Mouse (Mus musculus): ENCODE results near the gene Gm20696. TPM values are rescaled to one million over a fixed set of nuclear protein-coding genes. Genes with fewer than 3 reads are reported as not detected.

Gene Gm20696
- total RNA-seq, 2 experiments from 2014 or later = 4.1 to 5.4 TPM

DNA sequence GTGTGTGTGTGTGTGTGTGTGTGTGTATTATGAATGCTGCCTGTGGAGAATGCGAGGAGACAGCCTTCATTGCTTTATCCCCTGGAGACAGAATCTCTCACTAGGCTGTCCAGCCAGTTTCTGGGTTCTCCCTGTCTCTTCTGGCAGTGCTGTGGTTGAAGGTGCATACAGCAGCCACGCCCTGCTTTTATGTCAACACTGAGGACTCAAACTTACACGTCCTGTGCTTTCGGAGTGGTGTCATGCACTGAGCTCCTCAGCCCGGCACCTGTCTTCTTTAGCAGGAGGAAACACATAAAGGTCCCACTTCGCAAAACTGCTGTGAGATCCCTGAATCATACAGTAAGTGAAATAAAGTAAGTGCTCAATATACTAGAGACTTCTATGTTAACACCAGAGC is 264.8 kb downstream of the Gm20696 start:
- no peak for DNase-seq (ENCODE audit: low spot score in 2 of 2)

DNA sequence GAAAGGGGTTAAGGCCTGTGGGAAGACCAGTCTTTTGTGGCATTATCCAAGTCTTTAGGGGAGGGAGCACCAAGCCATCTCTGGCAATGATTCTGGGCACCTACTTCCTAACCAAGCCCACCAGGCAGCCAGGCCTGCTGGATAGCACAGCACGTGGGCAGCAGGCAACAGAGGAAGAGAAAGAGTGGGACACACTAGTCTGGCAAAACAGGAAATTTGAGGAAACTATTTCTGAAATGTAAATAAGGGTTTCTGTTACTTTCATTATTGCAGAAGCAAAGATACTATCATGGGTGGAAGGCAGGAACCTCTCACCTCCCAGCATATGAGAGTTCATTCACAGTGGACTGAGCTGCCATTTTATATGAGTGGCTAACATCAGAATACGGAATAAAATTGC is 265.4 kb downstream of the Gm20696 start:
- no peak for DNase-seq (ENCODE audit: low spot score in 2 of 2)

DNA sequence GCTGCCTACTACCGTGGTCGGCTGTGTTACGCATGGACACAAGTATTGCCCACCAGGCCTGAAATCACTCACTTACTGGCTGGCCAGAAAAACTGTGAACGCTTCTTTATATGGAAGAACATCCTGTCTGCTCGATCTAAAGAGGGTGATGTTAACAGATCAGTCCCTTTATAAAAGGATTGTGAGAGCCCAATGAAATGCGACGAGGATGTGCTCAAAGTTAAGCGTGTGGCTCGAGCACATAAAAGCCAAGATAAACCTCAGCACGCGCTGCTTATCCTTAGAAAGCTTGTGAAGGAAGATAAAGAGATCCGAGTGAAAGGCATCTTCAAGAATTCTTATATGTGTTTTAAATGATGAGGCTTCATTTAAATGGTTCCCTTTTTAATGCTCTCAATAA is 270.9 kb downstream of the Gm20696 start:
- no peak for DNase-seq (ENCODE audit: low spot score in 2 of 2)

DNA sequence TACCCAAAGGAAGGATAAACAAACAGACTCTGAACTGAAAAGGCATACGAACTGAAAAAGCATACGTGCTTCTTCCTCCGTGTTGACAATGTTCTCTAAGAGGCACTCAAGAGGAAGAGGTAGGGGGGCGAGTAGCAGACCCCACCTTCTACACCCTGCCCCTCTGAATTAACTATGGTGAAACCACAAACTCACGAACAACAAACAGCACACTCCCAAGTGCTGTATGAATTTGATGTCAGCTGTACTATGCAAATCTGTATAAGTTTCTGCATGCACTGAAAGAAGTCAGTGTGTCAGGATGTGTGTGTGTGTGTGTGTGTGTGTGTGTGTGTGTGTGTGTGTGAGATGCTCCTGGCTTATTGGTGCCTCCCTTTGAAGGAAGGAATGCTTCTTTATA is 271.8 kb downstream of the Gm20696 start:
- DNase-seq (ENCODE audit: low spot score in 2 of 2) = no peak

DNA sequence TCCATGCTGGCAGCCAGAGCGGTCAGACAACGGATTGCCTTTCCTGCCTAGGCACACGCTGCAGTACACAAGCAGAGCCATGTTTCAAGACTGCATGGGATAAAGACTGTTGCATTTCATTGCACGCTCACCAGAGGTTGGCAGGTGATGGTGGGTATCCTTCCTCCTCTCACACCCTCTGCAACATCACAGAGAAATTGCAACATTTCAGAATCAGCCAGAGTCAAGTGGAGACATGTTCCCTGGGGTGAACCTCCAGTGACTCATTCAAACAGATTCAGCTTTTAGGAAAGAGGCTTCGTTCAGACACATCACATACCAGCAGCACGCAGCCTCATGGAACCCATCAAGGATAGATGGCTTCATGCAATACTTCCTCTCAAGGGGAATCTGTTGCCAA is 274.1 kb downstream of the Gm20696 start:
- DNase-seq (ENCODE audit: low spot score in 2 of 2) = no peak

DNA sequence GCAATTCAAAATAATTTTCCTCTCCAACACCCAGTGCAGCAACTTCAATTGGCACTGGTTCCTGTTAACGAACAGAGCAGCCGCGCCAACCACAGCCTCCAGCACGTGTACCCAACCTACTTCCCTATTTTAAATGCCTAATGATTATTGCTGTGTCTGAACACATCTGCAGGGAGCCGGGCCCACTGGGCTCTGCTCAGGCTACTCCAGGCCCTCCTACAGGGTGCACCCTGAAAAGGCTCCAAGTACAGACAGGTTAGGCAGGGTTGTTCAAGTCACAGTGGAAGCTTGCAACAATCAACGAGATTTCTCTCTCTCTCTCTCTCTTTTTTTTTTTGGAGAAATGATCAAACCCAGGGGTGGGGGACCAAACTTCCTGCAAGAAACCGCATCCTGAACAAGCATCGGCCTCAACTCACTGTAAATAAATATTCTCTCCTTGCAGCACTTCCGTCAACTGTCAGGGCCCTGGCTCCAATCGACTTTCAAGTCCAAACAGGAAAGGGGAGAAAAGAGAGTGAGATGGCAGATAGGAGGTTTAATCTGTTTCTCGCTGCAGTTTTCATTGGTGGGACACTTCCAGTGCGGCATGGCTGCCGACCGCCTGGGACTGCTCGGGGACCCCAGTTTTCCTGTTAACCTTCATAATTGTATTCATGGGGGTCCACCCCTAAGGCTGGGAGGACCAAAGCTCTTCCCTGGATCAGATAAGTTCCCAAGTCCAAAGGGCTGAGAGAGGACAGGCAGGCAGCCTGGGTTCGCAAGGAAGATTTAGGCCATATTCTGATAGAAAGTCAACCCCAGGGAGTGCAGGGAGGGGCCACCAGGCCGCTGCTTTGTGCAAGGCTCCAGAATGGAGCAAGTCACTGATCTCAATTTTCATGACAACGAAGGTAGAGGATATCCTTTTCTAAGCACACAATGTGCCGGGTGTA is 277.6 kb downstream of the Gm20696 start:
- DNase-seq (ENCODE audit: low spot score in 2 of 2) = no peak

DNA sequence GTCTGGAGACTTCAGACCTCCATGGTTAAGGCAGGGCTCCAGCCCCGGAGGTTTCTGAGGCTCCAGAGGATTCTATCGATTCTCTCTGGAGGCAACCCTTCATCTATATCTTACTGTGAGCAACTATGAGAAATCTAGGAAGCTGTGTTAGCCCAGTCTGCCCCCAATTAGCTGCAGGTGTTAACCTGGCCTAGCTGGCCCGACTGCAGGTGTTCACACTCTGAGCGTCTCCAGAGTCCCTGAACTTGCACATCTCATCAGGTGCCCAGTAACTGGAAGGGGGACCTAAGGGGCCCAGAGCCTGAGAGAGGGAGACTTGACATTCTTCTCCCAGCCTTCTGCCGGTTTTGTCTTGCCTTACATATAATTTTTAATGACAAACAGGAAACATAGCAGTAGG is 278.6 kb downstream of the Gm20696 start:
- DNase-seq (ENCODE audit: low spot score in 2 of 2) = no peak

DNA sequence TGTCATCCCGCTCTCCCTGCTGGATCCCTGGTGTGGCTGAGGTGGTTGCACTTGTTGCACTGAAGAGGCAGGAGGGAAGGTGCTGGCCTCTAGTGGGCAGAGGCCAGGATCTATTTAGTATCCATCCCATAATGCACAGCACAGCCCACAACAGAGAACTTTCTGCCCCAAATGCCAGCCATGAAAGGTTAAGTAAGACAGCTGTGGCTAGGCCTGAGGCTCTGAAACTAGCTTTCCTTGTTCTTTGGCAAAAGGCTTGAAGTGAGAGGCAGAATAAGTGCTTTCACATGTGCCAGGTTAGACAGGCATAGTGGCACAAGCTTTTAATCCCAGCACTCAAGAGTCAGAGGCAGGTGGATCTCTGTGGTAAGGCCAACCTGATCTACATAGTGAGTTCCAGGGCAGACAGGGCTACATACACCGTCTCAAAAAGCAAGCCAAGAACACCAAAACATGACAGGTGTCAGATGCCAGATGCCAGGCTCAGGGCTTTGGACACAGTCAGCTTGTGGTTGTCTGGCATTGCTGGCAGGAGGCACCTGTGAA is 281.5 kb downstream of the Gm20696 start:
- DNase-seq (ENCODE audit: low spot score in 2 of 2) = no peak

DNA sequence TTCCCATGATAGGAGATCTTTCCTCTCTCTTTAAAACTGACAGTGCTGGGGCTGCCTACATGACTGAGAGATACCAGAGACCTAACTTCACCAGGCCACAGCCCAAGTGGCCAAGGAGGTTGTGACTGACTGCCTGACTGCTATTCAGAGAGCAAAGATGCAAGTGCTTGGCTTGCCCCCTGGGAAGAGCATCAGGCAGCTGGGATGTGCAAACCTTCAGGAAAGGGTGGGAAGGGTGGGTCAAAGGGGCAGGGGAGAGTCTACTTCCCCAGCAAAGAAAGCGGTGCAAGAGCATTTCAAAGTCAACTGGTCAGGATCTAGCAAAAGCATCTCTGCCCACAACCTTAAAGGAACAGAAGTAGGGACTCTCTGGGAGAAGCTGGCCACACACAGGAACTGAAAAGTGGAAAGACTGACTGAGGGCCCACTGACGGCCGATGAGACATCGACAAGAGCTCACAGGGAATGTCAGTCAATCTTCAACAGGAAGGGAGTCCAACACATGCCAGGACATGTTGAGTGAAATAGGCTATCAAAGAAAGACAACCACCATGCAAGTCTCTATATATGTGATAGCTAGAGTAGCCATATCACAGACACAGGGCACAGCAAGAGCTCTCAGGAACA is 282.6 kb downstream of the Gm20696 start:
- no peak for DNase-seq (ENCODE audit: low spot score in 2 of 2)

DNA sequence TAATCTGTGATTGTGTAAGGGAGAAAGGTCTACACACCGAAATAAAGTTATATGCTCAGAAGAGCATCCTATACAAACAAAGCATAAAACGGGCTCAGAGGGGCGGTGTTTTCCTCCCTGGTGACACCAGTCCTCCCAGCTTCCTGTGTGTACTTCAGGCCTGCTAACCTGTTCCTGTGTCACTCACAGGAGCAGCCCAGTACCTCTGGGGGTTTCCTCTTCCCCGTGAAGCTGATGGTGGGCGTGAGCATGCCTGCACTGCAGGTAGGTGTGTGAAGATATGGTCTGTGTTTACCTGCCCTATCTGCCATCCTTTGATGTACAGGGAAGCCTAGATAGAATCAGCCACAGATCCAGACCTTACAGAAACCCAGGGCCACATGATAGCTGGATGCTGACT is 286.5 kb downstream of the Gm20696 start:
- no peak for DNase-seq (ENCODE audit: low spot score in 2 of 2)

DNA sequence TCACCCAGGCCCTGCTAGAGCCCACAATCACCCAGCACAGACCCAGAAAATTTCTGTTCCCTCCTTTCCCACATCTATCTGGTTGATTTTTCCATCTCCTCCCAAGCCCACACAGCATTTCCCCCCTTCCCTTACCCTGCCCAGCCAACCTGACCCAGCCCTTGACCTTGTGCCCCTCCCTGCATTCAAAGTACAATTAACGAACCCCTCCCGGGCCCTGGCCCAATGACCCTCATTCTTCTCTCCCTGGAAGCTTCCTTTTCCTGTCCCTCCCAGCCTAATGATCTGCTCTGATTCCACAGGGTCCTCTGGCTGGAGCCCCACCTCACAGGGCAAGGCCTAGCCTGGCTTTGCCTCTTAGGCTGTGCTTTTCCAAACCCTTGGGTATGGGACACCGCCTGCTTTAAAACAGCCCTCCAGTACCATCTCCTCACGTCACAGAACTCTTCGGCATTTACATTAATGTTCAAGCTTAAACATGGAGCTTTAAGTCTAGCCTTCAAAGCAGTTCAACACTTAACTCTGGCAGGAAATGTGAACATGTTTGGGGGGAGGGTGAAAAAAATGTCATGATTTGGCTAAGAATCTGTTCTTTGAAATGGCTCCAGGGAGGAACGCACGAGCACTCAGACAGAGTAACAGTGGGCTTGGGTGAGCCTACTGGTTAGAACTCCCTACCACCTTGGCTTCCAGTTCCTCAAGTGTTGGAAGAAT is 287.4 kb downstream of the Gm20696 start:
- DNase-seq (ENCODE audit: low spot score in 2 of 2) = no peak

DNA sequence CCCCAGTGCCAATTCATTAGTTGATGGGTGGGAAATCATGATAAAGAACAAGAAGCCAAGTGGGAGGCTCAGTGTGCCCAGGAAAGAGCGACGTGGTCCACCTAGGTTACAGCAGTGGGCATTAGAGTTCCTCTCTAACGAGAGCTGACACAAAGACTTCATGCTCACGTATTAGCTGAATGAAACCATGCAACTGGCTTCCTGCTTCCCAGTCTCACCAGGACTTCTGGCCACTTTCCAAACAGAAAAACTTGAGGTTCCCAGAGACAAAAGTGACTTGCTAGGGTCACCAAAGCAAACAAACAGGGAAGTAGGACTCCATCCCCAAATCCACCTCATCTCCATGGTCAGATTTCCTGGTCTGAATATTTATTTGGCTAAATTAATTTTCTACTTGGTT is 288.9 kb downstream of the Gm20696 start:
- no peak for DNase-seq (ENCODE audit: low spot score in 2 of 2)

DNA sequence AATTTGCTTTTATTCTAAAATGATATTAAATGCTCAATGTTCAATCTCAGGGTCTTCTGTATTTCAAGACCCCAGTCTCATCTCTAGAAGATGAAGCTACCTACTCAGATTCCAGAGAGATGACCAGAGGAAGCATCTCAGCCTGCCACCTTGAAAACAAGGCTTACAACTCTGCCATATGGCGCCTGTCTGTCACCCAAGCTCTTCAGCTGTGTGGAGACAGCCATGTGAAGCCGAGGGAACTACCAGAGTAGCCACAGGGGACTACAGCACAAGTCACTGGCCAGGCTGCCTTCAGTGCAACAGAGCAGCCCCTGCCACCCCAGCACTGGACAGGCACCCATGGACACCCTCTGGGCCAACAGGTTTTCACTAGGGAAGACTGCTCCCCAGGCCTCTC is 289.5 kb downstream of the Gm20696 start:
- no peak for DNase-seq (ENCODE audit: low spot score in 2 of 2)

DNA sequence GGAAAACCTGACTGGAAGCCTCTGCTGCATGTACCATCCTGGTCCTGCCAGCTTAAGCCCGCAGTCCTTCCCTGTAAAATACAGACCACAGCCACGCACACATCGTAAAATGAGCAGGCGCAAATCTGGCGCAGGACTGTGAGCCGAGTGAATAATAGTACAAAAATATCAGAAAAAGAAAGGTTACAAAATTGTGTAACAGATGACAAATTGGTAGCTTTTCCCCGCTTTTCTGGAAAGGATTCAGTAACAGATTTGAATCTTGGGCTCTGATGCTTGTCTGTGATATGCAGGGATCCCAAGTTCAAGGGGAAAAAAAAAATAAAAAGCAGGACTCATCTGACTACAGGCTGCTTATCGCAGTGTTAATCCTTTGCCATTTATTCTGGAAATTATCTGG is 289.9 kb downstream of the Gm20696 start:
- no peak for DNase-seq (ENCODE audit: low spot score in 2 of 2)

DNA sequence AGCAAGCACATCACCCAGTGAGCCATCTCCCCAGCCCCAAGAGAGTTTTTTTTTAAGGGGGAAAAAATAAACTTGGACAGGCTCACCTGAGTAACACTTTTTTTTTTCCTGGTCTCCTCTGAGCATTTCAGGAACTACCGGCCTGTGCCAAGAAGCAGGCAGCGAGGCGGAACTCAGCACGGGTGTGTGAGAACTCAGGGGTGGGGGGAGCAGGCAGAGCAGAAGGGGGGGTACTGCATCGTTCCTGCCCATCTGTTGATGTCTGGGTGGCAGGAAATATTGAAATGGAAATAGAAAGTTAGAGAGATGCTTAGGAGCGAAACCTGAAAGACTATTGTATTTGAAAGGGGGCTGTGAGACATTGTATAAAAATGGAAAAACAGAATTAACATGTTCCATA is 290.7 kb downstream of the Gm20696 start:
- no peak for DNase-seq (ENCODE audit: low spot score in 2 of 2)

DNA sequence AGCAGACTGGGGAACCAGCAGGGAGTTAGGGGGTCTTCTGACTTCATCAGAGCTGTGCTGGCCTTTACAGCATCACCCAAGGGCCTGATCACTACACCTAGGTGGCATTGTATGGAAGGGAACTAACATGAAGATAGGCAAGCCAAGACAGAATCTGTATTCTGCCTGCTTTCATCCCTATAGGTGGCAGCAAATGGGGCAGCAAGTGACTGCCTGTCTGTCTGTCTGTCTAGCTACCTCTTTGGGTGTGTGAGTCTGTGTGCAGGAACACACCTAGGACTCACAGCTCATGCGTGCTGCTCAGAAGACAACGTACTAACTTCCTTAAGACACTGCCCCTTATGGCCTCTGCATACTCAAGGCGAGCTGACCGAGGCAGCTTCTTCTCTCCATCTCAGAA is 291.2 kb downstream of the Gm20696 start:
- DNase-seq (ENCODE audit: low spot score in 2 of 2) = no peak

DNA sequence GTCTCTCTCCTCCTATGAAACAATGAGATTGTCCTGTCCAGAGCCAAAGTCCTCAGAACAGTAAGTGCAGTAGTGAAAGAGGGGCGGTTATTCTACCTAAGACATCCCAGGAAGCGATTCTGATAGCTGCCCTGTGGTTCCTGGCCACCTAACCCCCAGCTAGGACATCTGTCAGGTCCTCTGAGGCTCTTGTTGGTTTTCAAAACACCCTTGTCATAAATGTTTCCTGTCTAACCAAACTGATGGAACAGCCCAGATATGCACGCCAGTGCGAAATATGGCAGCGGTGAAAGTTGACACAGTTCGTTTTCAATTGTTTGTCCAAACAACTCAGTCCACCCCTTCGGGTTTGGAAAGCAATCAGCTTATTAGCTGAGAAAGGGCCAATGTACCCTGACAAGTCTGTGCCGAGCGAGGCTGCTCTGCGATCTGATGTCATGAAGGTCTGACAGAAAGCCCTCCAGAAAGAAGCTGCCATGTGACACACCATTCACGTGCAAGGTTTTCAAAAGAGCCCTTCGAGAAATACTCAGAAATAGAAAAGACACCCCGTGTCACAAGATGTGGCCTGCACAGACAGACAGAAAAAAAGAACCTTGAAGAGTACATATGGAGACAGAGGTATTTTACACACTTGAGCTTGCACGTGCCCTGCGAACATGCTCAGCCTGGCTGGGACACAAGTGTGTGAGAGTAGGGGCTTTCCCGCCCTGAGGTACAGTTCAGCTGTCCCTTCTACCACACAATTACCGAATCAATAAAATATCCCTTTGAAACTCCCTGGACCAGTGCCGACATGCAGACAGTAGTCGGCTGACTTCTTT is 291.9 kb downstream of the Gm20696 start:
- peak in 1 of 2 experiments; percentile 27 for DNase-seq (ENCODE audit: low spot score in 2 of 2)

DNA sequence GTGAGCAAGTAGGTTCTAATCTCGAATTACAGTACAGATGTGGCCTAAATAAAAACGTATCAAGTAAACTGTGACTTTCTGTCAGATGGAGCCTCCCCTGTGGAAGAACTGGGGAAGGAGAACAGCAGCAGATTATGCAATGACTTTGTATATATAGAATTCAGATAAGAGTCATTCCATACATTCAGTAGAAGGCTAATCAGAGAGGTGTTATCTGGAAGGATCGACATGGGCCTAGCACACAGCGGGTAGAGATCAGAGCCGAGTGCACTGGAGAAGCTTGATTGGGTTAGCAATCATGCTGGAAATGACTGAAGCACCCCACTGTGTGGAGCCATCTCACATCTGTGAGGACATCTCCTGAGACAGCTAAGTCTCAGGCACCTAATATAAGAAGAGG is 294.2 kb downstream of the Gm20696 start:
- DNase-seq (ENCODE audit: low spot score in 2 of 2) = no peak

DNA sequence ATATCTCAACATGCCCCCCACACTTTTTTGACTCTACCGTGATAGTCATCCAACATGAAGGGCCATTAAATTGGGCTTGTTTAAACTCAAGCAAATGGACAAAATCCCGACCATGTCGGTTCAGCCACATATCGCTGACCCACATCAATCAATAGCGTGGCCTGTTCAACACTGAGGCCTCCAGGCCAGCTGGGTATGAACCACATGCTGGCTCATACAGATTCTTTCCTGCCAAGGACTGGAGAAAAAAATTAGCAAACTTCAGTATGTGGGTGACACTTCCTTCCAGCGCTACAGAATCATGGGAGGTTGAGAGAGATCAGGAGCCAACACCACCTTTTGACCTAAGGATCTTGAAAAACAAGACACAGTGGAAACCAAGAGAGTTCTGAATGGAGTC is 294.6 kb downstream of the Gm20696 start:
- DNase-seq (ENCODE audit: low spot score in 2 of 2) = no peak

DNA sequence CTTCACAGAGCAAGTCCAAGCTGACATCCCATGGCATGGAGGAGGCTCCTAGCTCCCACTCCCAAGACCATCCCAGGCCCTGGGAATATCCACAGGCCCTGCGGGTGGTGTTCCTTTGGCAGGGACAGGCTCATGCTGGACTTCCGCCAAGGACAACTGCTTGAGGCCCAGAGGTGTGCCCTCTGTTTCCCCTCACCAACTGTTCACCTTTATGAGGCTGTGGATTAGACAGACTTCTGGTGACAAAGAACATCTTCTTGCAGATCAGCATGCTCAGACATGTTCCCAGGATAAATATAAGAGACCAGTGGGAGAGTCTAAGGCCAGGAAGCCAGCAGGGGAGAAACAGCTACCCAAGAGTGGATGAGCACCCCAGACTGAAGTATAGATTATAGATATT is 296.7 kb downstream of the Gm20696 start:
- DNase-seq (ENCODE audit: low spot score in 2 of 2) = no peak

DNA sequence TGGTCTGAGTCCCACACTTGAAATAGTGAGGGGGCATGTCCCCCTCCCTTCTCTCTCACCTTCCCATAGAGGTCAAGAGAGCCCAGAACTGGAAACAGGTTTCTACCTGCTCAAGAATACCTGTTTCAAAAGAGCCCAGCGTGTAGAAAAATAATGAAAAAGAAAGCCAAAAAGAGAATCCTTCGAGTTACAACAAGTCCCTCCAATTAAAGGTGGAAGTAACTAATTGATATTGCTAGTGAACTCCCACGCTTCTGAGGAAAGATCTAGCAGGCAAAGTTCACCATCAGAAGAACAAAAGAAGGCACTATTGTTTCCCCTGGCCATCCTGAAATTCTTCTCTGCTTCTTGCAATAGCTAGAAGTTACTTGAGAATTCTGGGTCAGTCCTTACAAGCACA is 297.4 kb downstream of the Gm20696 start:
- DNase-seq (ENCODE audit: low spot score in 2 of 2) = no peak
